Mouse (Mus musculus): ENCODE data around the gene Gm12845. TPM values are rescaled to one million over a fixed set of nuclear protein-coding genes. Genes with fewer than 3 reads are reported as not detected.
"Not testable (repeated sequence)": the region's sequence is repeated elsewhere in the genome, so short reads cannot be mapped to it uniquely, and the experiment has no call there.

Gene Gm12845
- polyA plus RNA-seq, 1 experiment = not detected

DNA sequence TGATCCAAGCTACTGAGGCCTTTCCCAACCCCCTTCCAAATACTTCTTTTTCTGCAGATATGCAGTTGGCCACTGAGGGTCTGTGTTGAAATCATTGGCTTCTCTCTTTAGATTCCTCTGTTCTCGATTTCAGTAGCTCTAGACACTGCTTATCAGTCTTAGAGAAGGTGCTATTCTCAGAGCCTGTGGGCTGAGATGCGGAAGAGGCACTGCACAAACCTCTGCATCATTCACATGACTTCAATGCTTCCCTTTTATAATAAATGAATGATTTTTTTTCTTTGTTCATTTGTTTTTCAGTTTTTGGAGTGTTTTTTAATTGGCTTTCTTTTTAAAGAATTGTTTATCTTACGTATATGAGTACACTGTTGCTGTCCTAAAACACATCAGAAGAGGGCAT, 11.9 kb upstream of the Gm12845 start:
- no peak for TF ChIP-seq TAL1 (IDR thresholded peaks at IDR 0.05; ENCODE audit: low read length)
- no peak for TF ChIP-seq GATA1 (IDR thresholded peaks at IDR 0.05; ENCODE audit: low read length)
- Histone ChIP-seq H3K4me3 (replicated peaks) (no peak overlapping the region), H3K4me1 (ENCODE audit: control insufficient read depth) (no peaks in the 10 kb centered on the region), H3K27me3 (ENCODE audit: control insufficient read depth) (no peaks in the 10 kb centered on the region), H3K9me3 (ENCODE audit: control insufficient read depth, low read length) (no peaks in the 10 kb centered on the region), H3K36me3 (ENCODE audit: control insufficient read depth) (no peaks in the 10 kb centered on the region)

DNA sequence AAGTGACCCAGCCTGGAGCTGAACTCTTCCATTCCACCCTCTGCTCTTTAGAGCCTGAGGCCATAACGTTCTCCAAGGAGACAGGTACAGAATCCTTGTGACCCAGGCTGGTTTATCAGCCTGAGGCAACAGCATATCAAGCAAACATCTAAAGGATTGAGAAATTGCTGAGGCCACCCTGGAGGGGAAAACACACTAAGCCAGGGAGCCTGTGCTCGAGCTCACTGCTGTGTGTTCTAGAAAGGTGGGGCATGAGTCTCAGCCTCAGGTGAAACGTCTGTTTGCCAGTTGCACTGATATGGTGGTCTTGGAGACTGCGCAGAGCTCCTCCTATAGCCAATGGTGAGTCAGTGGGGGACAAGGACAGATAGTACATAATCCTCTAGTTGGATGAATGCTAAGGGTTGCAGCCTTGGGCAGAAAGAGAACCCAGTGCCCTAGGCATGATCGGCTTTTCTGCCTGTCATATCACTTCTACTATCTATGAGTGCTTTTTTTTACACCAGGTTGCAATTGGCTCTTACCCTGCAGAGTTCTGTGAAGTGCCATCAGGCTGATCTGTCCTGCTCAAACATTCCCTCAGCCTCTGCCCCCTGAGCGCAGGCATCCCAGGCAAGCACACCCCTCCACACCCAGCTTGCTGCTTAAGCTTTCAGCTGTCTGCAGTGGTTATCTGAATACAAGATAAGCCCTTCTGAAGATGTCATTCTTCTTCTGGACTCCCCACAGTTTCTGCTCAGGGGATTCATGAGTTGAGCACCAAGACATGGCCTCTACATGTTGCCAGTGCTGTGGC, 10.7 kb upstream of the Gm12845 start:
- Histone ChIP-seq H3K4me3 (replicated peaks) (no peak overlapping the region), H3K27me3 (ENCODE audit: control insufficient read depth) (no peaks in the 10 kb centered on the region), H3K4me1 (ENCODE audit: control insufficient read depth) (no peaks in the 10 kb centered on the region), H3K36me3 (ENCODE audit: control insufficient read depth) (no peaks in the 10 kb centered on the region), H3K9me3 (ENCODE audit: control insufficient read depth, low read length) (no peaks in the 10 kb centered on the region)
- TF ChIP-seq TAL1 (IDR thresholded peaks at IDR 0.05; ENCODE audit: low read length) = no peak
- TF ChIP-seq GATA1 (IDR thresholded peaks at IDR 0.05; ENCODE audit: low read length) = no peak

DNA sequence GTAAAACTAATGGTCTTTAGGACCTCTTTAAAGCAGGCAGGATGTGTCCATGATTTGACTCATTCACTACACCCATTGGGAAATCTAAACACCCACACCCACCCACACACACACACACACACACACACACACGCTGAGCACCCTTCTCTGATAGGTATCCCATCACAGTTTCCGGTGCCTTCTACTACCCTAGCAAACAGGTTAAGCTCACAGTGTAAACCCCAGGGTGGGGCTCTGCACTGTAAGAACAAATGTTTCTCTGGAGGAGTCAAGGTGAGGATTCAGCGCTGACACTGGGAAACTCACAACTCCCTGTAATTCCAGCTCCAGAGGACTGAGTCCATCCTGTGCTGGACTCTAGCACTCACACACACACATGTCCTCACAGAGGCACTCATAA, 7.7 kb downstream of the Gm12845 start:
- Histone ChIP-seq H3K36me3 (ENCODE audit: control insufficient read depth) (no peaks in the 10 kb centered on the region), H3K4me3 (replicated peaks) (no peak overlapping the region), H3K9me3 (ENCODE audit: control insufficient read depth, low read length) (no peaks in the 10 kb centered on the region), H3K27me3 (ENCODE audit: control insufficient read depth) (no peaks in the 10 kb centered on the region), H3K4me1 (ENCODE audit: control insufficient read depth) (no peaks in the 10 kb centered on the region)
- no peak for TF ChIP-seq GATA1 (IDR thresholded peaks at IDR 0.05; ENCODE audit: low read length)
- TF ChIP-seq TAL1 (IDR thresholded peaks at IDR 0.05; ENCODE audit: low read length) = no peak

DNA sequence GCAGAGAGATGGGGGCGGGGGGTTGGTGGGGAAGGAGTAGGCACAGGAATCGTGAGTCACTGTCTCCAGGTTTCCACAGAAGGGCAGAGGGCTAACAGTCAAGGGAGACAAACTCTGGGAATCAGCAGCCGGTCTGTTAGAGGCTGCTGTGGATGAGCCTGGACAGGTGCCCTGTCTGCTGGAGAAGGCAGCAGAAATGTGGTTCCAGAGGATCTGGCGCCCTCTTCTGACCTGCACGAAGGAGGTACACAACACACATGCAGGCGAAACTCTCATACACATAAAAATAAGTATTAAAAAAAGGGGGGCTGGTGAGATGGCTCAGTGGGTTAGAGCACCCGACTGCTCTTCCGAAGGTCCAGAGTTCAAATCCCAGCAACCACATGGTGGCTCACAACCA, 13.3 kb downstream of the Gm12845 start:
- H3K4me3 ChIP-seq (replicated peaks) = no peak overlapping the region
- H3K36me3 ChIP-seq (ENCODE audit: control insufficient read depth) = no peaks in the 10 kb centered on the region
- H3K27me3 ChIP-seq (ENCODE audit: control insufficient read depth) = no peaks in the 10 kb centered on the region
- H3K4me1 ChIP-seq (ENCODE audit: control insufficient read depth) = no peaks in the 10 kb centered on the region
- H3K9me3 ChIP-seq (ENCODE audit: control insufficient read depth, low read length) = no peaks in the 10 kb centered on the region
- TF ChIP-seq TAL1 (IDR thresholded peaks at IDR 0.05; ENCODE audit: low read length) (no peak), GATA1 (IDR thresholded peaks at IDR 0.05; ENCODE audit: low read length) (no peak)

DNA sequence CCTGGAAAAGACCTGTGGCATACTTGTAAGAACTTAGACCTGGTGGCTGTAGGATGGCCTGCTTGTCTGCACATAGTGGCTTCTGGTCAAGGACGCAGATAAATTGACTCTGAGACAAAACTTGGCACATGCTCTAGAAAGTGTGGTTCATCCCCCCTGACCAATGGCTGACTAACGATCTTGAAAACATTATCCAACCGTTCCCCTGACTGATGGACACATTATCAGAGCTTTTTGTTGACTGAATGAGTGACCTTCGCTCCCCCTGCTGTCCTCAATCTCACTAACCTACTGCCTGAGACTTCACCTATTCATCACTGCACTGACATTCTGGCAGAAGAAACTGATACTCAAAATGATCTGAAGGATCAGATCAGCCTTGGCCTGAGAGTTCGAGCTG, 28.3 kb downstream of the Gm12845 start:
- not testable (repeated sequence) for H3K36me3 ChIP-seq (ENCODE audit: control insufficient read depth); H3K4me3 ChIP-seq (replicated peaks)

DNA sequence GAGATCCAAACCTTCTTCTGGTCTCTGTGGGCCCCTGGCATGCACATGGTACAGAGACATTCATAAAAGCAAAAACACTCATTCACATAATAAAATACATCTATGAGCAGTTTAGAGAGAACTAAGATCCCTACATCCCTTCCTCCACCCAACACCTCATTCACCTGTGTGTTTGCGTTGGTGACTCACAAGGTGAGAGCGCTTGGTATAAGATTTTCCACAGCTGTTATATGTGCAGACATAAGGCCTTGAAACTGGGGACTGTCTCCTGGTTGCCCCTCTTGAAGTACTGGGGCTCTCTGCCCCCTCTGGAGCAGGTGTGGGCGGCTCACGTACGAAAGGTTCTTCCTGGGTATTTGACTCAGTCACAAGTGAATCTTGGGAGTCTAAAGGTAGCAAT, 35.9 kb downstream of the Gm12845 start:
- TF ChIP-seq GATA1 (IDR thresholded peaks at IDR 0.05; ENCODE audit: low read length) (no peak), TAL1 (IDR thresholded peaks at IDR 0.05; ENCODE audit: low read length) (no peak)
- Histone ChIP-seq H3K4me3 (replicated peaks) (no peak overlapping the region), H3K36me3 (ENCODE audit: control insufficient read depth) (no peaks in the 10 kb centered on the region), H3K27me3 (ENCODE audit: control insufficient read depth) (no peaks in the 10 kb centered on the region), H3K9me3 (ENCODE audit: control insufficient read depth, low read length) (no peaks in the 10 kb centered on the region), H3K4me1 (ENCODE audit: control insufficient read depth) (no peaks in the 10 kb centered on the region)

More for the DNA sequence above, 28.3 kb downstream of the Gm12845 start:
- H3K27me3 ChIP-seq (ENCODE audit: control insufficient read depth); H3K4me1 ChIP-seq (ENCODE audit: control insufficient read depth); H3K9me3 ChIP-seq (ENCODE audit: control insufficient read depth, low read length): not testable (repeated sequence)

DNA sequence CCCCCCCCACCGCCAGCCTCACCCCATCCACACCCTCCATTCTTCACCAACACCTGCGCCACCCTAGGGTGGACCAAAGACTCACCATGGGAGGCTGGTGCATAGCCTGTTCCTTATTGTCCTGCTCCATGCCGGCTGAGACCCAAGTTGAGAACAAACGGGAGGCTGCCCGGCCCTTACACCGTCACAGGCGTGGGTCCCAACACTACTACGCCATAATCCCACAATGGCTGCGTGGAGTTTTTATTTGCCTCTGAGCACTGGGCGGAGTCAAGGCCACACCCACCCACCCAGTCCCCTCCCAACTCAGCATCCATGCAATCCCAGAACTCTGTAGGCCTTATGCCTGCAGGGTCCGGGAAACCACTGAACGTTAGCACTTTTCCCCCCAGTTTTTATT, 41.2 kb downstream of the Gm12845 start, which contains the start of gene Klf17:
TSS of gene Klf17 (minus strand) at position 233 of the 400 bp plus-strand sequence.
- Histone ChIP-seq H3K4me3 (replicated peaks) (no peak within 1 kb of the TSS), H3K27me3 (ENCODE audit: control insufficient read depth) (no peaks in the 10 kb centered on the region), H3K9me3 (ENCODE audit: control insufficient read depth, low read length) (no peaks in the 10 kb centered on the region), H3K4me1 (ENCODE audit: control insufficient read depth) (peaks cover 1% of the 10 kb centered on the region; the same call in 1 of the 2 replicates), H3K36me3 (ENCODE audit: control insufficient read depth) (no peaks in the 10 kb centered on the region)
- TF ChIP-seq GATA1 (IDR thresholded peaks at IDR 0.05; ENCODE audit: low read length) (no peak), TAL1 (IDR thresholded peaks at IDR 0.05; ENCODE audit: low read length) (no peak)

DNA sequence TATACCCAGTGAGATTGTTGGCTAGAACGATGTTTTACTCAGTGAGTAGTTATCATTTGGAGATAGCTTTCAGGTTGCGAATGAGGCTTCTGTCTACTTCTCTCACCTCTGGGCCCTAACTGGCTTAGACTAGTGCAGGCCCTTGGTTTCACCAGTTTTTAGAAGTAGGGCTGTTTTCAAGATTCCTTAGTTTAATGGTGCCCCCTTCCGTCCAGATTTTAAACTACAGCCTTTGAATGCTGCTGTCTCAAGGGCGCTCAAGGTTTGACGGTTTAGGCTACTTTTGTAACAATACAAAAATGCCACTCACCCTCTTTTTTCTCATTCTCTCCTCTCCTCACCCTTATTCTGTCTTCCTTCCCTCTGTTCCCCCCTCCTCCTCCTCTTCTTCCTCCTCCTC, 46.7 kb downstream of the Gm12845 start:
- no peak overlapping the region for H3K4me3 ChIP-seq (replicated peaks)
- H3K4me1 ChIP-seq (ENCODE audit: control insufficient read depth) = no peaks in the 10 kb centered on the region
- no peaks in the 10 kb centered on the region for H3K36me3 ChIP-seq (ENCODE audit: control insufficient read depth)
- H3K27me3 ChIP-seq (ENCODE audit: control insufficient read depth) = no peaks in the 10 kb centered on the region
- no peaks in the 10 kb centered on the region for H3K9me3 ChIP-seq (ENCODE audit: control insufficient read depth, low read length)
- TF ChIP-seq GATA1 (IDR thresholded peaks at IDR 0.05; ENCODE audit: low read length) (no peak), TAL1 (IDR thresholded peaks at IDR 0.05; ENCODE audit: low read length) (no peak)

DNA sequence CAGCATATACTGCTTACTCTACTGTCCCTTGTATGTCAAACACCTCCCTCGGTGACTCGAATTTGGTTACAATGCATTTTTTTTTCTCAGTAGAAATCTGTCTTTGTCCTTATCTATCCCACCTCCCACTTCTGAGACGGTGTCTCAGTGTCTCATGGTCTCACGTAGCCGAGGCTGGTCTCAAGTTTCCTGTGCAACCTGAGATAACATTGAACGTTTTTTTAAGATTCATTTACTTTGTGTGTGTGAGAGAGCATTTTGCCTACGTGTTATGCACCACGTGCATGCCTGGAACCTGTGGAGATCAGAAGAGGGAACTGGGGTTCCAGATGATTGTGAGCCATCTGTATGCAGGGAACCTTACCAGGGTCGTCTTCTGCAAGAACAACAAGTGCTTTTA, 48.7 kb downstream of the Gm12845 start:
- TF ChIP-seq GATA1 (IDR thresholded peaks at IDR 0.05; ENCODE audit: low read length) (no peak), TAL1 (IDR thresholded peaks at IDR 0.05; ENCODE audit: low read length) (no peak)

More for the DNA sequence above, 48.7 kb downstream of the Gm12845 start:
- H3K9me3 ChIP-seq (ENCODE audit: control insufficient read depth, low read length) = no peaks in the 10 kb centered on the region
- H3K27me3 ChIP-seq (ENCODE audit: control insufficient read depth) = no peaks in the 10 kb centered on the region
- no peaks in the 10 kb centered on the region for H3K36me3 ChIP-seq (ENCODE audit: control insufficient read depth)
- H3K4me1 ChIP-seq (ENCODE audit: control insufficient read depth) = no peaks in the 10 kb centered on the region
- no peak overlapping the region for H3K4me3 ChIP-seq (replicated peaks)

Other genes starting within 250 kb of the Gm12845 start
- 5.1 and 5.2 TPM in 2 replicates for gene Rnf220, start 227.4 kb upstream of the Gm12845 start, polyA plus RNA-seq (2012)
- 18.1 and 20.6 TPM in 2 replicates for gene Eri3, start 174.0 kb upstream of the Gm12845 start, polyA plus RNA-seq (2012)
- 1.7 and 2.1 TPM in 2 replicates for gene Dmap1, start 42.1 kb upstream of the Gm12845 start, polyA plus RNA-seq (2012)
- gene Klf17, start 41.2 kb downstream of the Gm12845 start, polyA plus RNA-seq (2012) = not detected in 2 replicates
- gene Slc6a9, start 110.1 kb downstream of the Gm12845 start, polyA plus RNA-seq (2012) = 82.3 and 94.8 TPM in 2 replicates
- gene Ccdc24, start 148.1 kb downstream of the Gm12845 start, polyA plus RNA-seq (2012) = 0.06 and 0.07 TPM in 2 replicates
- gene B4galt2, start 159.1 kb downstream of the Gm12845 start, polyA plus RNA-seq (2012) = 0.23 and 0.25 TPM in 2 replicates
- 37.5 and 76.2 TPM in 2 replicates for gene Atp6v0b, start 162.9 kb downstream of the Gm12845 start, polyA plus RNA-seq (2012)
- 0.31 and 0.65 TPM in 2 replicates for gene Dph2, start 167.6 kb downstream of the Gm12845 start, polyA plus RNA-seq (2012)
- gene Ipo13, start 190.6 kb downstream of the Gm12845 start, polyA plus RNA-seq (2012) = 3.5 and 3.8 TPM in 2 replicates
- 4.5 and 4.9 TPM in 2 replicates for gene Artn, start 205.4 kb downstream of the Gm12845 start, polyA plus RNA-seq (2012)

Measured in erythroblast, embryonic 14.5 days (primary cell).